ENCODE assay signal across 15 mouse cellular contexts in genomic region chr10:59261603-59262002, GRCm38 (mm10). TPM values are rescaled to one million over a fixed set of nuclear protein-coding genes. Genes with fewer than 3 reads are reported as not detected.
DNase-seq lines count a peak whose midpoint lies in the region; ATAC-seq lines count a peak whose summit lies in the region.
"Had no signal": no experiment of that assay in that cellular context is flagged by ENCODE, and none has a peak within 500 bp of the region (broad histone marks: within the 10 kb centered on the region; RNA-seq: fewer than 3 reads in every experiment).

No protein-coding gene starts in this region.

- DNase-seq in heart, postnatal 4 days, result no peak
- peak; percentile 17 to 29 for DNase-seq in lung, adult 18-20 months
- DNase-seq in lung, postnatal 25 days (ENCODE audit: low spot score), result no peak
- DNase-seq in right cerebral cortex, postnatal 10 days (ENCODE audit: low spot score in 2 of 2), result peak; percentile 42 to 49
- no peak for DNase-seq in right cerebral cortex, adult 18-20 months
- DNase-seq in lung, postnatal 36 days, result peak; percentile 50
- DNase-seq in c-Kit-positive CD71-positive TER-119-positive erythroid progenitor cells, embryonic 14.5 days (ENCODE audit: low spot score), result no peak
- DNase-seq: cerebellum, adult 8-10 months; heart, adult 18-20 months; heart, postnatal 10 days; kidney, adult 8-10 months; layer of hippocampus, postnatal 36 days; thymus, postnatal 4 days had no signal

- no peaks in the 10 kb centered on the region for H3K27me3 ChIP-seq in heart, embryonic 16.5 days (ENCODE audit: control insufficient read depth, insufficient read depth, low read length)

- peaks cover 5% of the 10 kb centered on the region; the same call in 1 of the 2 replicates for H3K4me1 ChIP-seq in heart, embryonic 16.5 days (ENCODE audit: control insufficient read depth, insufficient read depth, low read length)

- no peak overlapping the region for H3K27ac ChIP-seq in heart, embryonic 16.5 days (ENCODE audit: low read length)

- H3K36me3 ChIP-seq in heart, embryonic 16.5 days (ENCODE audit: control insufficient read depth, insufficient read depth), result no peaks in the 10 kb centered on the region

- 77% methylated on average over 3 of the region's 3 CpGs for whole genome bisulfite sequencing in heart, embryonic 16.5 days

- no peak overlapping the region for H3K9ac ChIP-seq in heart, embryonic 16.5 days (ENCODE audit: low read length)

- H3K4me3 ChIP-seq in heart, embryonic 16.5 days (ENCODE audit: low read length), result no peak overlapping the region

- peak; percentile 23; the same call in 1 of the 2 replicates for ATAC-seq in heart, embryonic 16.5 days (replicated peaks; ENCODE audit: extremely low read depth, insufficient read depth, low FRiP score)
- ATAC-seq: activated CD4-positive, CD25-positive, alpha-beta regulatory T cell, adult 4 months had no signal

- H3K9me3 ChIP-seq in heart, embryonic 16.5 days (replicated peaks; ENCODE audit: control insufficient read depth, low read length), result no peaks in the 10 kb centered on the region

- H3K4me2 ChIP-seq in heart, embryonic 16.5 days (ENCODE audit: low read depth, low read length), result no peak overlapping the region

RNA-seq across cellular contexts. Expression of gene Sowahc, which starts 39.9 kb away (rescaled TPM):
- 2.8 and 3.7 TPM in 2 replicates for polyA plus RNA-seq in heart, embryonic 16.5 days (2015; fragmentation: Nextera tagmentation; extraction: Ambion mirVana)
- 1 to 10 TPM; 1.9 to 2.0 TPM for total RNA-seq in heart, postnatal 4 days (2021)

RNA-seq across cellular contexts. Expression of gene Sept10, which starts 40.0 kb away (rescaled TPM):
- polyA plus RNA-seq in heart, embryonic 16.5 days (2015; fragmentation: Nextera tagmentation; extraction: Ambion mirVana), result 28.7 and 32.4 TPM in 2 replicates
- total RNA-seq in heart, postnatal 4 days (2021), result 10 to 100 TPM; 45.0 to 52.0 TPM

Comparison
In these comparisons a context has a peak if more than half of its experiments do, and no peak if none do; other contexts are left out.
1. DNase-seq: peak in lung, adult 18-20 months (2 of 2), right cerebral cortex, postnatal 10 days (2 of 2) and lung, postnatal 36 days (single experiment); none in heart, postnatal 4 days (single experiment), lung, postnatal 25 days (single experiment), right cerebral cortex, adult 18-20 months (single experiment) and c-Kit-positive CD71-positive TER-119-positive erythroid progenitor cells, embryonic 14.5 days (single experiment).